Mouse (Mus musculus) olfactory bulb, adult 2 months (tissue): ENCODE results near the gene Def8.

Source experiments
- CTCF ChIP-seq: fragments of 200-500 bp; IDR thresholded peaks from 2 replicates; pipeline ENCODE4 v1.5.1; 2012; ENCODE audit warnings: low read depth, mild to moderate bottlenecking, low read length, moderate library complexity; ENCODE audit not compliant: insufficient read depth
- POLR2A ChIP-seq: fragments of 200-500 bp; IDR thresholded peaks from 2 replicates; pipeline ENCODE4 v1.6.1; 2012; ENCODE audit warnings: mild to moderate bottlenecking, low read depth, low read length, moderate library complexity; ENCODE audit not compliant: insufficient read depth

DNA sequence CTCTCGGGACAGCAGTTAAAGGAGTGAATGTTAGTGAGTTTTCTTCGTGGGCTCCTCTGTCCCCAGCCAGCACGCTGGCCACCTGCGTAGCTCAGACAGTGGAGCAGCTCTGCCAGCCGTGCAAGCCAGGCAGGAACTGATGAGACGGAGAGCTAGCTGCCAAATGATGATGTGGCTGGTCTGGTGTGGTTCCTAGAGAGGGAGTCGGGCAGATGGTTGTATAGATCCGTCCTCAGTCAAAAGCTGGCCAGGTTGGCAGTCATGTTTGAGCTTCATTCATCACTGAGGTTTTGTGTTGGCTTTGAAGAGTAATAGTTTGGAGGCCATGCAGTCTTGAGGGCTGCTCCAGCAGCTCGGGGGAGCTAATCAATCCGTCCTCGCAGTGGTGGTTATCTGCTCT, 75.6 kb downstream of the Def8 start:
- TF ChIP-seq CTCF (no peak), POLR2A (no peak)
